Mouse (Mus musculus): Measurements from ENCODE around the gene Slc35e2. TPM values are rescaled to one million over a fixed set of nuclear protein-coding genes. Genes with fewer than 3 reads are reported as not detected.
"Not testable (repeated sequence)": the region's sequence is repeated elsewhere in the genome, so short reads cannot be mapped to it uniquely, and the experiment has no call there.

Slc35e2 gene
- polyA plus RNA-seq, 1 experiment from 2014 or later: 16.3 TPM

- Histone ChIP-seq H3K27me3 (no peaks in the 10 kb centered on the region), H3K4me1 (replicated peaks) (peaks cover 19% of the 10 kb centered on the region), H3K27ac (replicated peaks) (no peak overlapping the region), H3K36me3 (peaks cover 7% of the 10 kb centered on the region; the same call in 1 of the 2 replicates), H3K9ac (no peak overlapping the region), H3K9me3 (no peaks in the 10 kb centered on the region), H3K4me2 (no peak overlapping the region), H3K4me3 (no peak overlapping the region)
- no peak for ATAC-seq (ENCODE audit: low FRiP score, low read depth)
Observed at GRCm38 (mm10) chr4:155666903-155667302, 65.7 kb downstream of the Slc35e2 start.

- whole genome bisulfite sequencing: under 1% methylated on average over 73 of the region's 73 CpGs
- Histone ChIP-seq H3K4me1 (replicated peaks) (peaks cover 19% of the 10 kb centered on the region), H3K4me3 (peak within 1 kb of the TSS; percentile 80), H3K36me3 (0 out of 2 replicates have a peak, but pooled peaks cover 7% of the 10 kb centered on the region), H3K27ac (replicated peaks) (peak within 1 kb of the TSS; percentile 88), H3K9ac (peak within 1 kb of the TSS; percentile 84), H3K9me3 (no peaks in the 10 kb centered on the region), H3K27me3 (no peaks in the 10 kb centered on the region), H3K4me2 (peak within 1 kb of the TSS; percentile 90)
- peak; percentile 99 for ATAC-seq (ENCODE audit: low FRiP score, low read depth)
Observed at GRCm38 (mm10) chr4:155668689-155669597, 67.7 kb downstream of the Slc35e2 start, which contains the start of gene Mib2. TSS of gene Mib2 (minus strand) at chr4:155669198.

GRCm38 (mm10) chr4:155669598-155670075 is 68.4 kb downstream of the Slc35e2 start:
- ATAC-seq (ENCODE audit: low FRiP score, low read depth): no peak; the same call in 1 of the 2 replicates
- H3K4me2 ChIP-seq: peak overlapping the region; percentile 90
- WGBS: 1% methylated on average over 8 of the region's 8 CpGs
- 0 out of 2 replicates have a peak, but pooled peaks cover 7% of the 10 kb centered on the region for H3K36me3 ChIP-seq
- H3K9ac ChIP-seq: peak overlapping the region; percentile 84; the same call in 1 of the 2 replicates
- H3K27me3 ChIP-seq: no peaks in the 10 kb centered on the region
- H3K4me1 ChIP-seq (replicated peaks): peaks cover 19% of the 10 kb centered on the region
- H3K9me3 ChIP-seq: no peaks in the 10 kb centered on the region
- peak overlapping the region; percentile 80 for H3K4me3 ChIP-seq
- peak overlapping the region; percentile 88; the same call in 1 of the 2 replicates for H3K27ac ChIP-seq (replicated peaks)

- not testable (repeated sequence) for H3K27me3 ChIP-seq; H3K36me3 ChIP-seq; H3K4me3 ChIP-seq; H3K4me2 ChIP-seq; H3K9ac ChIP-seq; H3K9me3 ChIP-seq; ATAC-seq (ENCODE audit: low FRiP score, low read depth); H3K27ac ChIP-seq (replicated peaks)
- H3K4me1 ChIP-seq (replicated peaks): peaks cover 19% of the 10 kb centered on the region
- WGBS: 56% methylated on average over 4 of the region's 4 CpGs
Observed at GRCm38 (mm10) chr4:155670236-155670635, 69.0 kb downstream of the Slc35e2 start.

GRCm38 (mm10) chr4:155672082-155672481 is 70.9 kb downstream of the Slc35e2 start:
- H3K27ac ChIP-seq (replicated peaks): no peak overlapping the region
- no peak overlapping the region for H3K4me2 ChIP-seq
- H3K27me3 ChIP-seq: no peaks in the 10 kb centered on the region
- H3K9ac ChIP-seq: no peak overlapping the region
- no peak for ATAC-seq (ENCODE audit: low FRiP score, low read depth)
- no peaks in the 10 kb centered on the region for H3K9me3 ChIP-seq
- peaks cover 13% of the 10 kb centered on the region for H3K4me1 ChIP-seq (replicated peaks)
- H3K36me3 ChIP-seq: no peaks in the 10 kb centered on the region
- WGBS: 66% methylated on average over 2 of the region's 2 CpGs
- no peak overlapping the region for H3K4me3 ChIP-seq

Other genes with a start within 250 kb of the Slc35e2 start
- gene Prkcz, start 240.1 kb upstream of the Slc35e2 start, polyA plus RNA-seq (2015; fragmentation: Nextera tagmentation; extraction: Ambion mirVana): 78.8 and 87.2 TPM in 2 replicates
- gene Gabrd, start 203.3 kb upstream of the Slc35e2 start, polyA plus RNA-seq (2015; fragmentation: Nextera tagmentation; extraction: Ambion mirVana): 0.14 and 0.25 TPM in 2 replicates
- gene Cfap74, start 192.2 kb upstream of the Slc35e2 start, polyA plus RNA-seq (2015; fragmentation: Nextera tagmentation; extraction: Ambion mirVana): 4.3 and 5.2 TPM in 2 replicates
- 0.17 TPM in 1 of 2 replicates, not detected in the other for gene Tmem52, start 132.3 kb upstream of the Slc35e2 start, polyA plus RNA-seq (2015; fragmentation: Nextera tagmentation; extraction: Ambion mirVana)
- gene Gnb1, start 110.1 kb upstream of the Slc35e2 start, polyA plus RNA-seq (2015; fragmentation: Nextera tagmentation; extraction: Ambion mirVana): 1,056 and 1,102 TPM in 2 replicates
- gene Nadk, start 39.0 kb upstream of the Slc35e2 start, polyA plus RNA-seq (2015; fragmentation: Nextera tagmentation; extraction: Ambion mirVana): 80.6 and 85.9 TPM in 2 replicates
- gene Cdk11b, start 23.4 kb downstream of the Slc35e2 start, polyA plus RNA-seq (2015; fragmentation: Nextera tagmentation; extraction: Ambion mirVana): 49.3 and 53.0 TPM in 2 replicates
- gene Gm10563, start 44.0 kb downstream of the Slc35e2 start, polyA plus RNA-seq (2015; fragmentation: Nextera tagmentation; extraction: Ambion mirVana): not detected in 2 replicates
- 4.7 and 6.5 TPM in 2 replicates for gene Mmp23, start 52.0 kb downstream of the Slc35e2 start, polyA plus RNA-seq (2015; fragmentation: Nextera tagmentation; extraction: Ambion mirVana)
- gene Mib2, start 67.8 kb downstream of the Slc35e2 start, polyA plus RNA-seq (2015; fragmentation: Nextera tagmentation; extraction: Ambion mirVana): 50.6 and 62.2 TPM in 2 replicates
- 17.2 and 20.6 TPM in 2 replicates for gene Fndc10, start 92.9 kb downstream of the Slc35e2 start, polyA plus RNA-seq (2015; fragmentation: Nextera tagmentation; extraction: Ambion mirVana)
- gene Ssu72, start 103.4 kb downstream of the Slc35e2 start, polyA plus RNA-seq (2015; fragmentation: Nextera tagmentation; extraction: Ambion mirVana): 160 and 166 TPM in 2 replicates
- gene Tmem240, start 133.4 kb downstream of the Slc35e2 start, polyA plus RNA-seq (2015; fragmentation: Nextera tagmentation; extraction: Ambion mirVana): 23.8 and 27.0 TPM in 2 replicates
- gene Atad3a, start 159.7 kb downstream of the Slc35e2 start, polyA plus RNA-seq (2015; fragmentation: Nextera tagmentation; extraction: Ambion mirVana): 92.0 and 99.4 TPM in 2 replicates
- 32.2 and 33.7 TPM in 2 replicates for gene Vwa1, start 173.3 kb downstream of the Slc35e2 start, polyA plus RNA-seq (2015; fragmentation: Nextera tagmentation; extraction: Ambion mirVana)
- gene Tmem88b, start 184.5 kb downstream of the Slc35e2 start, polyA plus RNA-seq (2015; fragmentation: Nextera tagmentation; extraction: Ambion mirVana): 0.98 and 1.2 TPM in 2 replicates
- not detected in 2 replicates for gene Ankrd65, start 189.0 kb downstream of the Slc35e2 start, polyA plus RNA-seq (2015; fragmentation: Nextera tagmentation; extraction: Ambion mirVana)
- gene Mrpl20, start 201.5 kb downstream of the Slc35e2 start, polyA plus RNA-seq (2015; fragmentation: Nextera tagmentation; extraction: Ambion mirVana): 248 and 265 TPM in 2 replicates
- 134 and 137 TPM in 2 replicates for gene Ccnl2, start 211.1 kb downstream of the Slc35e2 start, polyA plus RNA-seq (2015; fragmentation: Nextera tagmentation; extraction: Ambion mirVana)
- gene Aurkaip1, start 229.9 kb downstream of the Slc35e2 start, polyA plus RNA-seq (2015; fragmentation: Nextera tagmentation; extraction: Ambion mirVana): 129 TPM in 2 replicates
- gene Mxra8, start 238.3 kb downstream of the Slc35e2 start, polyA plus RNA-seq (2015; fragmentation: Nextera tagmentation; extraction: Ambion mirVana): 32.5 and 32.7 TPM in 2 replicates
- 30.8 and 32.8 TPM in 2 replicates for gene Dvl1, start 246.0 kb downstream of the Slc35e2 start, polyA plus RNA-seq (2015; fragmentation: Nextera tagmentation; extraction: Ambion mirVana)

Measured in hindbrain, embryonic 15.5 days (tissue).